Mouse (Mus musculus): ENCODE measurements around the gene Pgam5. TPM values are rescaled to one million over a fixed set of nuclear protein-coding genes. Genes with fewer than 3 reads are reported as not detected.

The Pgam5 gene
- polyA plus RNA-seq, 1 experiment from 2014 or later = 25.5 TPM

GRCm38 (mm10) chr5:110222757-110223156, 47.0 kb downstream of the Pgam5 start:
- H3K9me3 ChIP-seq (ENCODE audit: control insufficient read depth) = no peaks in the 10 kb centered on the region
- no peak overlapping the region for H3K4me2 ChIP-seq (replicated peaks; ENCODE audit: low read depth)
- H3K4me1 ChIP-seq (replicated peaks; ENCODE audit: control insufficient read depth, insufficient read depth, low read length) = no peaks in the 10 kb centered on the region
- no peak overlapping the region for H3K9ac ChIP-seq (ENCODE audit: low read depth, low read length)
- peaks cover 72% of the 10 kb centered on the region for H3K36me3 ChIP-seq (ENCODE audit: control insufficient read depth, insufficient read depth)
- H3K27me3 ChIP-seq (replicated peaks; ENCODE audit: control insufficient read depth, insufficient read depth, low read length) = no peaks in the 10 kb centered on the region
- no peak for ATAC-seq
- no peak for TF ChIP-seq CTCF (IDR thresholded peaks at IDR 0.05; ENCODE audit: low read depth)
- H3K4me3 ChIP-seq (ENCODE audit: low read depth, low read length) = no peak overlapping the region
- no peak overlapping the region for H3K27ac ChIP-seq (ENCODE audit: low read depth, low read length)
- 84% methylated on average over 6 of the region's 6 CpGs for WGBS

DNA sequence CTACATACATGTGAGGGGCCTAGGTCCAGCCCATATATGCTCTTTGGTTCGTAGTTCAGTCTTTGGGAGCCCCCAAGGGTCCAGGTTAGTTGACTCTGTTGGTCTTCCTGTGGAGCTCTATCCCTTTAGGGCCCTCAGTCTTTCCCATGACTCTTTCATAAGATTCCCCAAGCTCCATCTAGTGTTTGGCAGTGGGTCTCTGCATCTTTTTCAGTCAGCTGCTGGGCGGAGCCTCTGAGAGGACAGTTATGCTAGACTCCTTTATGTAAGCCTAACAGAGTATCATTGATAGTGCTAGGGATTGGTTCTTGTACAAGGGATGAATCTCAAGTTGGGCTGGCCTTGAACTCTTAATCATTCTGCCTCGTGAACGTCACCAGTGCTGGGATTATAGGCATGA, 49.4 kb downstream of the Pgam5 start:
- H3K27ac ChIP-seq (ENCODE audit: low read depth, low read length) = no peak overlapping the region
- no peaks in the 10 kb centered on the region for H3K9me3 ChIP-seq (ENCODE audit: control insufficient read depth)
- WGBS = 93% methylated on average over 4 of the region's 4 CpGs
- H3K4me2 ChIP-seq (replicated peaks; ENCODE audit: low read depth) = no peak overlapping the region
- no peaks in the 10 kb centered on the region for H3K27me3 ChIP-seq (replicated peaks; ENCODE audit: control insufficient read depth, insufficient read depth, low read length)
- H3K4me1 ChIP-seq (replicated peaks; ENCODE audit: control insufficient read depth, insufficient read depth, low read length) = no peaks in the 10 kb centered on the region
- peaks cover 82% of the 10 kb centered on the region for H3K36me3 ChIP-seq (ENCODE audit: control insufficient read depth, insufficient read depth)
- ATAC-seq = no peak
- no peak overlapping the region for H3K9ac ChIP-seq (ENCODE audit: low read depth, low read length)
- TF ChIP-seq CTCF (IDR thresholded peaks at IDR 0.05; ENCODE audit: low read depth) = no peak
- no peak overlapping the region for H3K4me3 ChIP-seq (ENCODE audit: low read depth, low read length)

GRCm38 (mm10) chr5:110216780-110217179, 52.9 kb downstream of the Pgam5 start:
- Histone ChIP-seq H3K36me3 (ENCODE audit: control insufficient read depth, insufficient read depth) (peaks cover 85% of the 10 kb centered on the region), H3K27me3 (replicated peaks; ENCODE audit: control insufficient read depth, insufficient read depth, low read length) (no peaks in the 10 kb centered on the region), H3K4me3 (ENCODE audit: low read depth, low read length) (no peak overlapping the region), H3K4me2 (replicated peaks; ENCODE audit: low read depth) (no peak overlapping the region), H3K4me1 (replicated peaks; ENCODE audit: control insufficient read depth, insufficient read depth, low read length) (no peaks in the 10 kb centered on the region), H3K27ac (ENCODE audit: low read depth, low read length) (no peak overlapping the region), H3K9me3 (ENCODE audit: control insufficient read depth) (no peaks in the 10 kb centered on the region), H3K9ac (ENCODE audit: low read depth, low read length) (no peak overlapping the region)
- no peak for ATAC-seq
- 95% methylated on average over 3 of the region's 3 CpGs for WGBS
- TF ChIP-seq CTCF (IDR thresholded peaks at IDR 0.05; ENCODE audit: low read depth) = no peak

- peaks cover 89% of the 10 kb centered on the region for H3K36me3 ChIP-seq (ENCODE audit: control insufficient read depth, insufficient read depth)
- H3K4me2 ChIP-seq (replicated peaks; ENCODE audit: low read depth) = no peak overlapping the region
- H3K9me3 ChIP-seq (ENCODE audit: control insufficient read depth) = no peaks in the 10 kb centered on the region
- H3K4me3 ChIP-seq (ENCODE audit: low read depth, low read length) = no peak overlapping the region
- no peaks in the 10 kb centered on the region for H3K27me3 ChIP-seq (replicated peaks; ENCODE audit: control insufficient read depth, insufficient read depth, low read length)
- ATAC-seq = no peak
- no peak overlapping the region for H3K27ac ChIP-seq (ENCODE audit: low read depth, low read length)
- no peaks in the 10 kb centered on the region for H3K4me1 ChIP-seq (replicated peaks; ENCODE audit: control insufficient read depth, insufficient read depth, low read length)
- WGBS = 72% methylated on average over 2 of the region's 2 CpGs
- no peak for TF ChIP-seq CTCF (IDR thresholded peaks at IDR 0.05; ENCODE audit: low read depth)
- no peak overlapping the region for H3K9ac ChIP-seq (ENCODE audit: low read depth, low read length)
These were observed 58.4 kb downstream of the Pgam5 start for GRCm38 (mm10) chr5:110211312-110211711.

Other genes starting within 250 kb of the Pgam5 start
- 1.4 and 1.6 TPM in 2 replicates for gene Gm17655, start 197.4 kb downstream of the Pgam5 start, polyA plus RNA-seq (2015; fragmentation: Nextera tagmentation; extraction: Ambion mirVana)
- 0.25 and 0.52 TPM in 2 replicates for gene Gm35315, start 175.5 kb downstream of the Pgam5 start, polyA plus RNA-seq (2015; fragmentation: Nextera tagmentation; extraction: Ambion mirVana)
- gene Plcxd1, start 169.9 kb downstream of the Pgam5 start, polyA plus RNA-seq (2015; fragmentation: Nextera tagmentation; extraction: Ambion mirVana) = 0.63 and 0.78 TPM in 2 replicates
- 14.9 and 15.2 TPM in 2 replicates for gene Gtpbp6, start 161.7 kb downstream of the Pgam5 start, polyA plus RNA-seq (2015; fragmentation: Nextera tagmentation; extraction: Ambion mirVana)
- 2.0 TPM in 2 replicates for gene Zfp605, start 159.8 kb downstream of the Pgam5 start, polyA plus RNA-seq (2015; fragmentation: Nextera tagmentation; extraction: Ambion mirVana)
- 23.6 and 26.2 TPM in 2 replicates for gene Chfr, start 134.1 kb downstream of the Pgam5 start, polyA plus RNA-seq (2015; fragmentation: Nextera tagmentation; extraction: Ambion mirVana)
- 8.1 and 9.1 TPM in 2 replicates for gene Golga3, start 93.2 kb downstream of the Pgam5 start, polyA plus RNA-seq (2015; fragmentation: Nextera tagmentation; extraction: Ambion mirVana)
- 8.7 and 9.5 TPM in 2 replicates for gene Ankle2, start 38.9 kb downstream of the Pgam5 start, polyA plus RNA-seq (2015; fragmentation: Nextera tagmentation; extraction: Ambion mirVana)
- gene Pxmp2, start 16.3 kb upstream of the Pgam5 start, polyA plus RNA-seq (2015; fragmentation: Nextera tagmentation; extraction: Ambion mirVana) = 5.8 and 6.3 TPM in 2 replicates
- gene Pole, start 16.4 kb upstream of the Pgam5 start, polyA plus RNA-seq (2015; fragmentation: Nextera tagmentation; extraction: Ambion mirVana) = 4.7 and 5.1 TPM in 2 replicates
- gene P2rx2, start 73.3 kb upstream of the Pgam5 start, polyA plus RNA-seq (2015; fragmentation: Nextera tagmentation; extraction: Ambion mirVana) = 1.6 TPM in 2 replicates
- not detected in 2 replicates for gene Lrcol1, start 74.8 kb upstream of the Pgam5 start, polyA plus RNA-seq (2015; fragmentation: Nextera tagmentation; extraction: Ambion mirVana)
- gene Fbrsl1, start 178.6 kb upstream of the Pgam5 start, polyA plus RNA-seq (2015; fragmentation: Nextera tagmentation; extraction: Ambion mirVana) = 7.6 and 8.2 TPM in 2 replicates

All from intestine, postnatal 0 days (tissue).